Mouse (Mus musculus) c-Kit-positive CD71-positive TER-119-positive erythroid progenitor cells, embryonic 14.5 days (primary cell): ENCODE measurements around the gene Dzip1.

ENCODE experiments used
- DNase-seq: peaks from one replicate; pipeline ENCODE4 v3.0.0-alpha.2; 2013; ENCODE audit warnings: low spot score

The Dzip1 gene

DNA sequence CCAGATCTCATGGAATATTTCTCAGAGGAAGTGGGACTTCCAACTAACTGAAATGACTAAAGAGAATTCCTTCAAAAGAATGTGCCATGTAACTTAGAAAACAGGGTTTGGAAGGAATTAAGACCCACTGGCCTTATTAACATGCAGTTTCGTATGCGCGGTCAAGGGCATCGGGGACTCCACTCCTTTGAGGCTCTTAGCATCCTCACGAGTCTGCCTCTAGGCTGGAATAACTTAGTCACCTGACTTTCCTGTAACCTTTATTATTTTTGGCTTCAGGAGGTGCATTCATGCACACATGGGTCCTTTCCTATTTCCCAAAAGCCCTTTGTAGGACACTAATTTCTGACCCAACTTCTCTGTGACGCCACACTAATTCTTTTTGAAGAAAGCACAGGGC lies 92.0 kb downstream of the Dzip1 start:
- DNase-seq: no peak

- no peak for DNase-seq
Measured at GRCm38 (mm10) chr14:118831597-118831996, 93.7 kb downstream of the Dzip1 start.

- DNase-seq: no peak
Measured at GRCm38 (mm10) chr14:118829331-118830095, 95.7 kb downstream of the Dzip1 start.

- DNase-seq: no peak
Measured at GRCm38 (mm10) chr14:118827283-118827904, 97.9 kb downstream of the Dzip1 start.

DNA sequence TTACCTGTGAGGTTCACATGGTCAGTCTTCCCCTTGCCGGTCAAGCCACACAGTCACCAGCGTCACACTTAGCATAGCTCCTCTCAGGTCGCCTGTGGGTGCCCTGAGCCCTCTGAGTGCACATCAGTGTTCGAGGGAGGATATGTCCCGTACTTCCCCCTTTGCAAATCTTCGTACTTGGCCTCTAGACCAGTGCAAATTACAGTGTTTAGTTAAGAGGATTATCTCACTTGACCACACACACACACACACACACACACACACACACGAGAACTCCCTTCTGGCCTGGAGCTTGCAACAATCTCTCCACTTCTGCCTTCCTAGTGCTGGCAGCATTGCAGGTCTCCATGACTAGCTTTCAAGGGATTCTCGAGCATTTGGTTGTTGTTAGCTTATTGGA lies 98.9 kb downstream of the Dzip1 start:
- DNase-seq: no peak
